ENCODE assay signal across 25 mouse cellular contexts in genomic region chr14:25406059-25406458, GRCm38 (mm10).
"Had no signal": no experiment of that assay in that cellular context is flagged by ENCODE, and none has a peak within 500 bp of the region (broad histone marks: within the 10 kb centered on the region; RNA-seq: fewer than 3 reads in every experiment).

No protein-coding gene starts in this region.

- ATAC-seq: intestine, embryonic 15.5 days; liver, embryonic 12.5 days had no signal

- H3K36me3 ChIP-seq: intestine, embryonic 15.5 days; limb, embryonic 10.5 days; limb, embryonic 13.5 days; liver, embryonic 12.5 days; liver, embryonic 15.5 days; lung, embryonic 15.5 days; neural tube, embryonic 12.5 days; neural tube, embryonic 15.5 days; stomach, embryonic 15.5 days had no signal

- H3K4me3 ChIP-seq: intestine, embryonic 15.5 days; layer of hippocampus, adult 2 months; limb, embryonic 10.5 days; limb, embryonic 13.5 days; liver, embryonic 12.5 days; liver, embryonic 15.5 days; lung, embryonic 15.5 days; megakaryocyte, embryonic 14.5 days; neural tube, embryonic 12.5 days; neural tube, embryonic 15.5 days; stomach, embryonic 15.5 days had no signal

- DNase-seq: kidney, adult 11 months; kidney, postnatal 36 days; layer of hippocampus, adult 9-11 months; liver; lung, adult 18-20 months; lung, postnatal 10 days; lung, postnatal 36 days; midbrain, embryonic 14.5 days; retina, postnatal 1 day; right cerebral cortex, postnatal 25 days; spleen, adult 18-20 months; thymus, adult 18-20 months; thymus, postnatal 36 days had no signal

- H3K27ac ChIP-seq: intestine, embryonic 15.5 days; layer of hippocampus, adult 2 months; limb, embryonic 10.5 days; limb, embryonic 13.5 days; liver, embryonic 12.5 days; liver, embryonic 15.5 days; lung, embryonic 15.5 days; neural tube, embryonic 12.5 days; neural tube, embryonic 15.5 days; stomach, embryonic 15.5 days had no signal

- H3K4me2 ChIP-seq: intestine, embryonic 15.5 days; limb, embryonic 13.5 days; liver, embryonic 12.5 days; liver, embryonic 15.5 days; lung, embryonic 15.5 days; midbrain, embryonic 11.5 days; neural tube, embryonic 12.5 days; neural tube, embryonic 15.5 days; stomach, embryonic 15.5 days had no signal

- H3K9me3 ChIP-seq: intestine, embryonic 15.5 days; limb, embryonic 10.5 days; limb, embryonic 13.5 days; liver, embryonic 12.5 days; liver, embryonic 15.5 days; lung, embryonic 15.5 days; megakaryocyte, embryonic 14.5 days; neural tube, embryonic 12.5 days; neural tube, embryonic 15.5 days; stomach, embryonic 15.5 days had no signal

- H3K27me3 ChIP-seq: intestine, embryonic 15.5 days; limb, embryonic 13.5 days; liver, embryonic 12.5 days; liver, embryonic 15.5 days; lung, embryonic 15.5 days; neural tube, embryonic 15.5 days; stomach, embryonic 15.5 days had no signal

- H3K4me1 ChIP-seq: neural tube, embryonic 15.5 days had no signal

- H3K9ac ChIP-seq: intestine, embryonic 15.5 days; limb, embryonic 13.5 days; liver, embryonic 12.5 days; liver, embryonic 15.5 days; lung, embryonic 15.5 days; neural tube, embryonic 12.5 days; neural tube, embryonic 15.5 days; stomach, embryonic 15.5 days had no signal
